Mouse (Mus musculus) liver, embryonic 15.5 days (tissue): Measurements from ENCODE around the gene Kcnh4. TPM values are rescaled to one million over a fixed set of nuclear protein-coding genes. Genes with fewer than 3 reads are reported as not detected.

Experiments used
- ATAC-seq: fragments of 200-750 bp; cut with Nextera tagmentation; 2 replicates; pipeline ENCODE4 v1.8.0; 2017; ENCODE audit warnings: moderate number of reproducible peaks, mild to moderate bottlenecking, moderate library complexity; ENCODE audit not compliant: insufficient read depth
- H3K27ac ChIP-seq: fragments of 300-500 bp; sonication (generic); replicated peaks from 2 replicates; pipeline ENCODE4 v1.5.1; 2015; ENCODE audit warnings: mild to moderate bottlenecking, inconsistent platforms
- H3K27me3 ChIP-seq: fragments of 300-500 bp; sonication (generic); 2 replicates; pipeline ENCODE4 v1.6.1; 2015; ENCODE audit warnings: mild to moderate bottlenecking, inconsistent platforms
- H3K36me3 ChIP-seq: fragments of 300-500 bp; sonication (generic); replicated peaks from 2 replicates; pipeline ENCODE4 v1.6.1; 2015; ENCODE audit warnings: moderate library complexity, mild to moderate bottlenecking, inconsistent platforms
- H3K4me1 ChIP-seq: fragments of 300-500 bp; sonication (generic); replicated peaks from 2 replicates; pipeline ENCODE4 v1.6.1; 2015; ENCODE audit warnings: inconsistent platforms
- H3K4me2 ChIP-seq: fragments of 300-500 bp; sonication (generic); 2 replicates; pipeline ENCODE4 v1.6.1; 2015; ENCODE audit warnings: moderate library complexity, mild to moderate bottlenecking, inconsistent platforms
- H3K4me3 ChIP-seq: fragments of 300-500 bp; sonication (generic); replicated peaks from 2 replicates; pipeline ENCODE4 v1.5.1; 2015; ENCODE audit warnings: mild to moderate bottlenecking, inconsistent platforms
- H3K9ac ChIP-seq: fragments of 300-500 bp; sonication (generic); 2 replicates; pipeline ENCODE4 v1.6.1; 2015; ENCODE audit warnings: moderate library complexity, mild to moderate bottlenecking, inconsistent platforms
- H3K9me3 ChIP-seq: fragments of 300-500 bp; sonication (generic); replicated peaks from 2 replicates; pipeline ENCODE4 v1.6.1; 2016; ENCODE audit warnings: inconsistent platforms
- WGBS: fragments of 180-500 bp; shearing (Covaris S2); methylation state at CpG from one replicate; pipeline ENCODE4 v1.1.7; 2015; ENCODE audit warnings: mixed read lengths; ENCODE audit not compliant: insufficient replicate concordance; 5-methylcytosine and 5-hydroxymethylcytosine counted together
- polyA plus RNA-seq: library from polyadenylated mRNA; unstranded; fragments of >200 nt; fragmentation: Nextera tagmentation; extraction: Ambion mirVana; gene quantifications from 2 replicates; pipeline ENCODE4 v1.2.1, GENCODE M21; 2015

Gene Kcnh4
- polyA plus RNA-seq, 1 experiment from 2014 or later: not detected

GRCm38 (mm10) chr11:100730477-100731205, 29.1 kb downstream of the Kcnh4 start:
- no peak overlapping the region for H3K27ac ChIP-seq
- H3K36me3 ChIP-seq: peaks cover 62% of the 10 kb centered on the region
- no peaks in the 10 kb centered on the region for H3K9me3 ChIP-seq
- WGBS: 68% methylated on average over 6 of the region's 6 CpGs
- ATAC-seq: no peak
- H3K9ac ChIP-seq: no peak overlapping the region
- H3K4me1 ChIP-seq: peaks cover 75% of the 10 kb centered on the region
- no peaks in the 10 kb centered on the region for H3K27me3 ChIP-seq
- H3K4me3 ChIP-seq: no peak overlapping the region
- no peak overlapping the region for H3K4me2 ChIP-seq

- ATAC-seq: no peak
- H3K27ac ChIP-seq: no peak overlapping the region
- peaks cover 74% of the 10 kb centered on the region for H3K4me1 ChIP-seq
- no peaks in the 10 kb centered on the region for H3K9me3 ChIP-seq
- H3K4me2 ChIP-seq: no peak overlapping the region
- no peaks in the 10 kb centered on the region for H3K27me3 ChIP-seq
- no peak overlapping the region for H3K9ac ChIP-seq
- WGBS: 32% methylated on average over 4 of the region's 4 CpGs
- H3K36me3 ChIP-seq: peaks cover 67% of the 10 kb centered on the region
- no peak overlapping the region for H3K4me3 ChIP-seq
Observed at GRCm38 (mm10) chr11:100729976-100730375, 29.8 kb downstream of the Kcnh4 start.

GRCm38 (mm10) chr11:100728601-100729000, 31.1 kb downstream of the Kcnh4 start:
- 79% methylated on average over 6 of the region's 6 CpGs for WGBS
- Histone ChIP-seq H3K9me3 (no peaks in the 10 kb centered on the region), H3K36me3 (peaks cover 64% of the 10 kb centered on the region), H3K4me3 (no peak overlapping the region), H3K9ac (no peak overlapping the region), H3K4me1 (peaks cover 73% of the 10 kb centered on the region), H3K27me3 (no peaks in the 10 kb centered on the region), H3K4me2 (no peak overlapping the region), H3K27ac (no peak overlapping the region)
- no peak for ATAC-seq

GRCm38 (mm10) chr11:100727201-100727600, 32.5 kb downstream of the Kcnh4 start:
- Histone ChIP-seq H3K36me3 (peaks cover 51% of the 10 kb centered on the region), H3K4me2 (no peak overlapping the region), H3K9me3 (no peaks in the 10 kb centered on the region), H3K27ac (no peak overlapping the region), H3K9ac (no peak overlapping the region), H3K4me1 (peaks cover 73% of the 10 kb centered on the region), H3K27me3 (no peaks in the 10 kb centered on the region), H3K4me3 (no peak overlapping the region)
- 86% methylated on average over 3 of the region's 3 CpGs for WGBS
- no peak for ATAC-seq

- Histone ChIP-seq H3K4me1 (peaks cover 73% of the 10 kb centered on the region), H3K9ac (0 out of 2 replicates have a peak overlapping the region, but pooled peaks have one; percentile 19), H3K36me3 (peaks cover 43% of the 10 kb centered on the region), H3K4me2 (peak overlapping the region; percentile 25; the same call in 1 of the 2 replicates), H3K27me3 (no peaks in the 10 kb centered on the region), H3K9me3 (no peaks in the 10 kb centered on the region), H3K27ac (peak overlapping the region; percentile 53), H3K4me3 (no peak overlapping the region)
- WGBS: 13% methylated on average over 5 of the region's 5 CpGs
- ATAC-seq: peak; percentile 39; the same call in 1 of the 2 replicates
Observed at GRCm38 (mm10) chr11:100724919-100725512, 34.7 kb downstream of the Kcnh4 start.

GRCm38 (mm10) chr11:100722493-100723028, 37.2 kb downstream of the Kcnh4 start:
- Histone ChIP-seq H3K27me3 (no peaks in the 10 kb centered on the region), H3K4me3 (no peak overlapping the region), H3K4me2 (peak overlapping the region; percentile 40), H3K9ac (peak overlapping the region; percentile 45; the same call in 1 of the 2 replicates), H3K36me3 (peaks cover 45% of the 10 kb centered on the region), H3K27ac (peak overlapping the region; percentile 75), H3K9me3 (no peaks in the 10 kb centered on the region), H3K4me1 (peaks cover 62% of the 10 kb centered on the region)
- ATAC-seq: no peak
- WGBS: 23% methylated on average over 2 of the region's 2 CpGs

GRCm38 (mm10) chr11:100721776-100722492, 37.8 kb downstream of the Kcnh4 start:
- peaks cover 47% of the 10 kb centered on the region for H3K36me3 ChIP-seq
- H3K9me3 ChIP-seq: no peaks in the 10 kb centered on the region
- no peaks in the 10 kb centered on the region for H3K27me3 ChIP-seq
- no peak overlapping the region for H3K4me3 ChIP-seq
- H3K9ac ChIP-seq: peak overlapping the region; percentile 45; the same call in 1 of the 2 replicates
- no peak for ATAC-seq
- peak overlapping the region; percentile 40 for H3K4me2 ChIP-seq
- H3K27ac ChIP-seq: peak overlapping the region; percentile 75
- H3K4me1 ChIP-seq: peaks cover 56% of the 10 kb centered on the region
- WGBS: 17% methylated on average over 8 of the region's 8 CpGs

- Histone ChIP-seq H3K27ac (peak overlapping the region; percentile 75), H3K27me3 (no peaks in the 10 kb centered on the region), H3K4me2 (peak overlapping the region; percentile 40; the same call in 1 of the 2 replicates), H3K9ac (no peak overlapping the region), H3K4me3 (no peak overlapping the region), H3K4me1 (peaks cover 56% of the 10 kb centered on the region), H3K36me3 (peaks cover 53% of the 10 kb centered on the region), H3K9me3 (no peaks in the 10 kb centered on the region)
- WGBS: 22% methylated on average over 4 of the region's 4 CpGs
- no peak for ATAC-seq
Observed at GRCm38 (mm10) chr11:100721254-100721653, 38.5 kb downstream of the Kcnh4 start.

GRCm38 (mm10) chr11:100720345-100720744, 39.4 kb downstream of the Kcnh4 start:
- 37% methylated on average over 5 of the region's 5 CpGs for WGBS
- H3K4me2 ChIP-seq: no peak overlapping the region
- peaks cover 59% of the 10 kb centered on the region for H3K36me3 ChIP-seq
- ATAC-seq: no peak
- H3K27ac ChIP-seq: peak overlapping the region; percentile 45; the same call in 1 of the 2 replicates
- no peaks in the 10 kb centered on the region for H3K27me3 ChIP-seq
- H3K9me3 ChIP-seq: no peaks in the 10 kb centered on the region
- peaks cover 54% of the 10 kb centered on the region for H3K4me1 ChIP-seq
- no peak overlapping the region for H3K9ac ChIP-seq
- no peak overlapping the region for H3K4me3 ChIP-seq

- Histone ChIP-seq H3K4me3 (no peak overlapping the region), H3K9ac (no peak overlapping the region), H3K27ac (peak overlapping the region; percentile 45; the same call in 1 of the 2 replicates), H3K36me3 (peaks cover 59% of the 10 kb centered on the region), H3K9me3 (no peaks in the 10 kb centered on the region), H3K4me1 (peaks cover 52% of the 10 kb centered on the region), H3K4me2 (no peak overlapping the region), H3K27me3 (no peaks in the 10 kb centered on the region)
- no peak for ATAC-seq
- 83% methylated on average over 11 of the region's 11 CpGs for WGBS
Observed at GRCm38 (mm10) chr11:100719893-100720292, 39.8 kb downstream of the Kcnh4 start.

- 81% methylated on average over 3 of the region's 3 CpGs for WGBS
- Histone ChIP-seq H3K4me2 (no peak overlapping the region), H3K27me3 (no peaks in the 10 kb centered on the region), H3K36me3 (peaks cover 61% of the 10 kb centered on the region), H3K4me3 (no peak overlapping the region), H3K4me1 (peaks cover 52% of the 10 kb centered on the region), H3K9me3 (no peaks in the 10 kb centered on the region), H3K9ac (no peak overlapping the region), H3K27ac (0 out of 2 replicates have a peak overlapping the region, but pooled peaks have one; percentile 45)
- ATAC-seq: peak; percentile 25; the same call in 1 of the 2 replicates
Observed at GRCm38 (mm10) chr11:100719312-100719711, 40.4 kb downstream of the Kcnh4 start.
